Mouse (Mus musculus) heart, embryonic 11.5 days (tissue): ENCODE data around the gene Zc3hc1. TPM values are rescaled to one million over a fixed set of nuclear protein-coding genes. Genes with fewer than 3 reads are reported as not detected.

Source experiments
- ATAC-seq: fragments of 200-750 bp; cut with Nextera tagmentation; replicated peaks from 2 replicates; pipeline ENCODE4 v1.8.0; 2017; ENCODE audit warnings: moderate library complexity; ENCODE audit not compliant: insufficient number of reproducible peaks, low FRiP score, low TSS enrichment
- H3K27ac ChIP-seq: fragments of 300-500 bp; sonication (generic); 2 replicates; pipeline ENCODE4 v1.5.1; 2014; ENCODE audit warnings: mild to moderate bottlenecking, low read depth, low read length
- H3K27me3 ChIP-seq: fragments of 300-500 bp; sonication (generic); 2 replicates; pipeline ENCODE4 v1.6.1; 2014; ENCODE audit warnings: mild to moderate bottlenecking, low read length, mixed read lengths; ENCODE audit not compliant: control insufficient read depth, insufficient read depth
- H3K36me3 ChIP-seq: fragments of 300-500 bp; sonication (generic); 2 replicates; pipeline ENCODE4 v1.6.1; 2014; ENCODE audit warnings: mild to moderate bottlenecking, low read length, moderate library complexity, mixed read lengths; ENCODE audit not compliant: control insufficient read depth, insufficient read depth
- H3K4me1 ChIP-seq: fragments of 300-500 bp; sonication (generic); 2 replicates; pipeline ENCODE4 v1.6.1; 2014; ENCODE audit warnings: low read length; ENCODE audit not compliant: control insufficient read depth, insufficient read depth
- H3K4me2 ChIP-seq: fragments of 300-500 bp; sonication (generic); 2 replicates; pipeline ENCODE4 v1.6.1; 2014; ENCODE audit warnings: mild to moderate bottlenecking, moderate library complexity
- H3K4me3 ChIP-seq: fragments of 300-500 bp; sonication (generic); 2 replicates; pipeline ENCODE4 v1.5.1; 2014; ENCODE audit warnings: low read depth, low read length
- H3K9ac ChIP-seq: fragments of 300-500 bp; sonication (generic); 2 replicates; pipeline ENCODE4 v1.6.1; 2014; ENCODE audit warnings: mild to moderate bottlenecking, low read depth, low read length, moderate library complexity
- H3K9me3 ChIP-seq: fragments of 300-500 bp; sonication (generic); replicated peaks from 2 replicates; pipeline ENCODE4 v1.6.1; 2016; ENCODE audit warnings: low read length; ENCODE audit not compliant: control insufficient read depth
- WGBS: fragments of 180-500 bp; shearing (Covaris S2); extraction: QIAGEN DNeasy Blood & Tissue Kit; methylation state at CpG from one replicate; pipeline ENCODE4 v1.1.7; 2014; ENCODE audit not compliant: insufficient replicate concordance; 5-methylcytosine and 5-hydroxymethylcytosine counted together
- polyA plus RNA-seq: library from polyadenylated mRNA; unstranded; fragments of >200 nt; fragmentation: Nextera tagmentation; extraction: Ambion mirVana; gene quantifications from 2 replicates; pipeline ENCODE4 v1.2.1, GENCODE M21; 2014

The Zc3hc1 gene
- 49.1 and 54.6 TPM in 2 replicates for polyA plus RNA-seq

GRCm38 (mm10) chr6:30390714-30391697 is at the start of gene Zc3hc1:
Zc3hc1 (minus strand) TSS chr6:30391028.
- Histone ChIP-seq H3K27ac (no peak within 1 kb of the TSS), H3K4me3 (peak within 1 kb of the TSS; percentile 73), H3K4me2 (peak within 1 kb of the TSS; percentile 60), H3K4me1 (no peaks in the 10 kb centered on the region), H3K36me3 (peaks cover 6% of the 10 kb centered on the region), H3K27me3 (no peaks in the 10 kb centered on the region), H3K9ac (peak within 1 kb of the TSS; percentile 85), H3K9me3 (no peaks in the 10 kb centered on the region)
- 16% methylated on average over 33 of the region's 33 CpGs for whole genome bisulfite sequencing
- no peak for ATAC-seq

DNA sequence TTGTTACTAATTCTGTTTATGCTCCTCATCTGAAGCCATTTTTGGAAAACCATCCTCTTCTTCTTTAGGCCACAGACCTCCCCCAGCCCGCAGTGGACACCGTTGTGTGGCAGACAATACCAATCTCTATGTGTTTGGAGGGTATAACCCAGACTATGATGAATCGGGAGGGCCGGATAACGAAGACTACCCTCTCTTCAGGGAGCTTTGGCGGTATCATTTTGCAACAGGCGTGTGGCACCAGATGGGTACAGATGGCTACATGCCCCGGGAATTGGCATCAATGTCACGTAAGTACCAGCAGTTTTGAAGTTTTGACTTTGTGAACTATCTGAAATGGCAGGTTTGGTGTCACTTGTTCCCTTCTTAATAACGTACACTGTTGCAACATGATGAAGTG is 48.7 kb upstream of the Zc3hc1 start:
- Histone ChIP-seq H3K9ac (no peak overlapping the region), H3K4me3 (no peak overlapping the region), H3K27me3 (no peaks in the 10 kb centered on the region), H3K4me1 (peaks cover 10% of the 10 kb centered on the region; the same call in 1 of the 2 replicates), H3K4me2 (no peak overlapping the region), H3K9me3 (no peaks in the 10 kb centered on the region), H3K27ac (no peak overlapping the region), H3K36me3 (peaks cover 18% of the 10 kb centered on the region)
- WGBS: 95% methylated on average over 10 of the region's 10 CpGs
- ATAC-seq: no peak

GRCm38 (mm10) chr6:30437054-30437453 is 46.2 kb upstream of the Zc3hc1 start:
- H3K4me3 ChIP-seq: no peak overlapping the region
- H3K27ac ChIP-seq: no peak overlapping the region
- 58% methylated on average over 3 of the region's 3 CpGs for WGBS
- peaks cover 10% of the 10 kb centered on the region; the same call in 1 of the 2 replicates for H3K4me1 ChIP-seq
- no peaks in the 10 kb centered on the region for H3K27me3 ChIP-seq
- no peak for ATAC-seq
- no peaks in the 10 kb centered on the region for H3K9me3 ChIP-seq
- no peak overlapping the region for H3K9ac ChIP-seq
- H3K36me3 ChIP-seq: peaks cover 5% of the 10 kb centered on the region
- no peak overlapping the region for H3K4me2 ChIP-seq

- no peak overlapping the region for H3K9ac ChIP-seq
- no peak overlapping the region for H3K27ac ChIP-seq
- H3K4me1 ChIP-seq: peaks cover 10% of the 10 kb centered on the region; the same call in 1 of the 2 replicates
- H3K4me3 ChIP-seq: no peak overlapping the region
- H3K4me2 ChIP-seq: no peak overlapping the region
- no peaks in the 10 kb centered on the region for H3K9me3 ChIP-seq
- no peaks in the 10 kb centered on the region for H3K36me3 ChIP-seq
- no peak for ATAC-seq
- WGBS: 92% methylated on average over 3 of the region's 3 CpGs
- H3K27me3 ChIP-seq: no peaks in the 10 kb centered on the region
These were observed 45.6 kb upstream of the Zc3hc1 start for GRCm38 (mm10) chr6:30436476-30436875.

- Histone ChIP-seq H3K4me1 (peaks cover 8% of the 10 kb centered on the region; the same call in 1 of the 2 replicates), H3K36me3 (no peaks in the 10 kb centered on the region), H3K4me2 (no peak overlapping the region), H3K27me3 (no peaks in the 10 kb centered on the region), H3K9ac (no peak overlapping the region), H3K9me3 (no peaks in the 10 kb centered on the region), H3K27ac (0 out of 2 replicates have a peak overlapping the region, but pooled peaks have one; percentile 29), H3K4me3 (no peak overlapping the region)
- ATAC-seq: no peak
- 69% methylated on average over 3 of the region's 3 CpGs for WGBS
These were observed 41.8 kb upstream of the Zc3hc1 start for GRCm38 (mm10) chr6:30432461-30433192.

DNA sequence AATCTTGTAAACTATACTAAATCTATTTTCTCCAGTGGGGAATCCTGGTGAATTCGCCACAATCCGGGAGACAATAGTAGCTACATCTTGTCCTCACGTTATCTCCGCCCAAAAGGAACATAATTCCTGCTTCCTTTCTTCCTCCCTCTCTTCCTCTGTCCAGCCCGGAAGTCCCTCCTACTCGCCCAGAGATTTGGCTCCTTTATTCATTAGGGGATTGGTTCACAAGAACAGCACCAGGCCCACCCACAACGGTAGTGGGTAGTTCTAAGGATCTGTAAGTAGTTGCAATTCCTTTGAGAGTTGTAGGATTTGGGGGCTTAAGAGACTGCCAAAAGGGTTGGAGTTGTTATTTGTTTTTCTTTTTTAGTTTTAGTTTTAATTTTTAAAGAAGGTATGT is 26.0 kb upstream of the Zc3hc1 start:
- Histone ChIP-seq H3K27ac (no peak overlapping the region), H3K9me3 (no peaks in the 10 kb centered on the region), H3K4me3 (no peak overlapping the region), H3K27me3 (no peaks in the 10 kb centered on the region), H3K4me1 (no peaks in the 10 kb centered on the region), H3K36me3 (peaks cover 2% of the 10 kb centered on the region), H3K4me2 (no peak overlapping the region), H3K9ac (no peak overlapping the region)
- 81% methylated on average over 7 of the region's 7 CpGs for WGBS
- no peak for ATAC-seq

DNA sequence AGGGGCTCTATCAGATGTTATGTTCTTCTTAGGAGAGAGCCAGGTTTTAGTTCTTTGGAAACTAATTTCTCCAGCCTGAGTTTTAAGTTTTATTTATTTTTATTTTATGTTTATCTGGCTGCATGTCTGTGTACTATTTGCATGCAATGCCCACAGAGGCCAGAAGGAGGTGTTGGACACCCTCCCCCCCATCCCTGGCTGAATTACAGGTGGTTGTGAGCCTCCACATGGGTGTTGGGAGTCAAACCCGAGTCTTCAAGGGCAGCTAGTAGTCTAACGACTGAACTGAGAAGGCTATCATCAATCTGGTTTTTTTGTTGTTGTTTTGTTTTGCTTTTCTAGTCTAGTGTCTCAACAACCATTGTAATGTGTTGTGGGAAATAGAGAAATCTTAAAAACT is 25.3 kb upstream of the Zc3hc1 start:
- ATAC-seq: no peak
- 84% methylated on average over 2 of the region's 2 CpGs for WGBS
- Histone ChIP-seq H3K9me3 (no peaks in the 10 kb centered on the region), H3K4me2 (no peak overlapping the region), H3K4me3 (no peak overlapping the region), H3K9ac (no peak overlapping the region), H3K4me1 (no peaks in the 10 kb centered on the region), H3K27me3 (no peaks in the 10 kb centered on the region), H3K36me3 (no peaks in the 10 kb centered on the region; the same call in 1 of the 2 replicates), H3K27ac (no peak overlapping the region)

DNA sequence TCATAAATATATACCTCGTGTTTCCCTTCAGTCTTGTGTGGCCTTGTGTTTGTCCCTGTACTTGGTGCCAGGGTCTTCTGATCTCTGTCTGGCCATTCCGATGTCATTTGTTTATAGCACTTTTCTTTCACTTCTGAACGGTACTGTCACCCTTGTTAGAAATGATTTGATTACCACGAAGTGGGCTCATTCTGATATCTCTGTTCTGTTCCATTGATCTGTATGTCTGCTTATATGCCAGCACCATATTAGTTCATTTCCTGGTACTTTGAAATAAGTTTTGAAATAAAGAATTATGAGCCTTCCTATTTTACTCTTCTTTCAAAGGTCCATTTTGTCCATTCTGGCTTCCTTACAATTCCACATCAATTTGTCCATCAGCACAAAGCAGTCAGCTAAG is 20.5 kb upstream of the Zc3hc1 start:
- H3K27me3 ChIP-seq: no peaks in the 10 kb centered on the region
- H3K9ac ChIP-seq: no peak overlapping the region
- ATAC-seq: no peak
- H3K4me3 ChIP-seq: no peak overlapping the region
- H3K4me1 ChIP-seq: no peaks in the 10 kb centered on the region
- no peak overlapping the region for H3K27ac ChIP-seq
- no peaks in the 10 kb centered on the region for H3K36me3 ChIP-seq
- no peak overlapping the region for H3K4me2 ChIP-seq
- 81% methylated on average over 4 of the region's 4 CpGs for WGBS
- no peaks in the 10 kb centered on the region for H3K9me3 ChIP-seq
